Mouse (Mus musculus): ENCODE data around the gene Utrn. TPM values are rescaled to one million over a fixed set of nuclear protein-coding genes. Genes with fewer than 3 reads are reported as not detected.
A peak's percentile ranks its signal among the peaks of the same experiment; 100 is the strongest.

Gene Utrn
- total RNA-seq, 2 experiments from 2014 or later, result 73.1 to 79.5 TPM

DNA sequence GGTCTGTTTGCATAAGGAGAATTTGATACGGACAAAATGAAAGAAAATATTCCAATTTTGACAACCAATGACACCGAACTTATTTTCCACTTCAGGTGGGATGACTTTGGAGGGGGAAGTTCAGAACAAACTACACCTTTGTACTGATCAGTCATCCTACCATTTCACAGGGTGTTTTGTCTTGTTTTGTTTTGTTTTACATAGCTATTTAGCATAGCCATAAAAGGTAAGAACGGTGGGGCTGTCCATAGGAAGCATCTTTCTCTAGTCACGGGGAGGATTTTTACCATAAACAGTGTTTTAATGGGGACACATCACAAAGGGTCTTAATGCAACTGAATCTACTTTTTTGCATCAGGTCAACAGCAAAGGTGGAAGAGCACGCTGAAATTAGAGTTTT lies 319.9 kb downstream of the Utrn start:
- DNase-seq (ENCODE audit: low spot score in 2 of 2), result no peak

DNA sequence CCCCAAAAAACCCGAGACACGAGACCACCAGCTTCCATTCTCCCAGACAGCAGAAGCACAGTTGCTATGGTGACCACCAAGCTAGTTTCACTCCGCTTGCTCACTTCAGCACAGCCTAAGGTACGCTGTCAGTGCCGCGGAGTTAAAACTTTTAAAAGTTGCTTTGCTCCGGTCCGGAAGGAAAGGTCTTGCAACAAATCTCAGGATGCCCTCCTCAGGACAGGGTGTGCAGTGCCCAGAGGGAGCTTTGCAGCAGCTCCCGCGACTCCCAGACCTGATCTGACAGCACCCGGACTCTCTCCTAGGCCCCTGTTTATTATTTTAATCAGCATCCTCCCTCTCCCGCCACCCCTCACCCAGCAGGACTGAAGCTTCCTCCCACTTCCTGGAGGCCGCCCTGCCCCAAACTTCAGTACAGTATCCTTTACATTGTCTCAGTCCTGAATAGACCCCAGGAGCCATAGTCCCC lies 320.5 kb downstream of the Utrn start:
- DNase-seq (ENCODE audit: low spot score in 2 of 2), result peak in 1 of 2 experiments; percentile 23

DNA sequence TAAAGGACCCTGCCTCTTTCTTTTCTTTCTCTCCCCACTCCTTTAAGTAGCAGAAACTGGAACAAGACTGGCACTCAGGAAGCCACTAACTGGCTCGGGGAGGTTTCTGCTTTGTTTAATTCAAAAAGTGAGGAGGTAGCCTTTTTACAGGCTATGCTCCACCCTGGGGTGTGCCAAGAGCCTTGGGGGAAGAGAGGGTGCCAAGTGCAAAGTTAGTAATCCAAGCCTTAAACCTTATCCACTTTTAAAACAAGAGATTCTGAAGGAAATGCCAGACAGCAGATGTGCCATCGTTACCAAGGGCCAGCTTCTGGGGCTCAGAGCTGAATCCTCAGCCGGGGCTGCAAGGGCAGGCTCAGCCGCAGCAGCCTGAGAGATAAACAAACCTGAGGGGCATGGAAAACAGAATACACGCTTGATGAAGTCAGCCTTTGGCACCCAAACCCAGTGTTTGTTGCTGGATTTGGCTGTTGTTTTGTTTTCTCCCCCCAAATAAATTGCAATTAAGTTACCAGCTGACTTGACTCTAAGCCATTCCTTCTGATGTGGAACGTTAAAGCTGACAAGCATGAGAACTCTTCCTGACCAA lies 322.0 kb downstream of the Utrn start:
- DNase-seq (ENCODE audit: low spot score in 2 of 2), result no peak

DNA sequence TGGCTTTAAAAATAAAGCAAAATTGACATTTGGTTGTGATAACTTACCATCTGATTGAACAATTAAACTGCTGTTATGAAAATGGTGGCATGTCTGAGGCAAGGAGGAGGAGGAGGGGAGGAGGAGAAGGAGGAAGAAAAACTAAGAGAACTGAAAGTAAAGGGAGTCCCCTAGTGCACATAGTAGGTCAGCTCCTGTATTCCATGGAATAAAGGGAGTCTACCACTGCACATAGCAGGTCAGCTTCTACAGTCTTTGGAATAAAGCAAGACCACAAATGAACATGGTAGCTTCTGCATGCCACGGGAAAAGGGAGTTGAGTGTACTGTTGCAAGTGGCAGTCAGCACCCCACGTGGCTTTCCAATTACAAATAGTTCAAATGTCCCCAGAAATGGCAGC lies 323.7 kb downstream of the Utrn start:
- no peak for DNase-seq (ENCODE audit: low spot score in 2 of 2)

DNA sequence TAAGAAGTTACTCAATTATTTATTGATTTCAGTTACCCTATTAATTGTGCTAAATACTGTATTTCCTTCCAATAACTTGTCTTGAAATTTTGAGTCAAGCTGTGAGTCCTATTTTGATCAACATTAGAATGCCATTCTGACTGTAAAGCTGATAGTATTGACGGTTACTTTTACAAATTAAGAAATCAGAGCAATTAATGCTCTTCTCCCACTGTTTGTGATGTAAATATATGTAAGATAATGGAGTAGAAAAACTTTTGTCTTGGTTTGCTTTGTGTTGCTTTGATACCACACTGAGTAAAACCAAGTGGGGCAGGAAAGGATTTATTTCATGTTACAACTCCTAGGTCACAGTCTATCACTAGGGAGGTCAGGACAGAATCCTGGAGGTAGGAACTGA lies 327.4 kb downstream of the Utrn start:
- DNase-seq (ENCODE audit: low spot score in 2 of 2), result no peak

DNA sequence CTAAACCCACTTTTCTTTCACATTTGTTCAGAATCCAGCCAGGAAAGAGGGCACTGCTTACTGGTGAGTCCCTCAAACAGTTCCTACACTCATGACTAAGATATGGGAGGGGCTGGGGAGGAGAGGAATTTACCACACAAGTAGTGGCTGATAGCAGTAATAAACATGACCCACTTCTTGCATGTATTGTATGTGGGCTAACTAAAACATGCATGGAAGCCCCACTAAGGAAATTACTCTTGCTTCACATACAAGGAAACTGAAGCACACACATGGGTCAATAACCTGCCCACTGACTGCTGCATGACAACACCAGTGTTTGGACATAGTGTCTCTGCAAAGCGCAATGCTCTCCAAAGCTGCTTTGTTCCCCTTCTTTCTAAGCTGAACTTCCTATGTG lies 333.9 kb downstream of the Utrn start:
- DNase-seq (ENCODE audit: low spot score in 2 of 2), result no peak

DNA sequence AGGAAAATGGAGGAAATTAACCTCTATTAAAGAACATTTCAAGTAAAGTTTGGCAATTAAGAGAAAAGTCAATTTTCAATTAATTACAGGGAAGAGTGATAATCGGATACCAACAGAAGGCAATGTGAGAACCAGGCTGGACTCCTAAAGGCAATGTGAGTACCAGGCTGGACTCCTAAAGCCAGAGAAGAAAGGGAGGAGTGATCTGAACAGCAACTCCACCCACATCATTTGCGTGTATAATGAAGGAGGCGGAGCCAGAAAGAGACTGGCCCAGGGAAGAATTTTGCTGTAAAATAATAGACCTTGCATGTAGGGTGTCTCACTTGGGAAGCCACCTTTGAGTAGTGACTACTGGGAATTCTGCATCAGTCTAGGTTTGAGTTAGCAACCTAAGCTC lies 334.4 kb downstream of the Utrn start:
- no peak for DNase-seq (ENCODE audit: low spot score in 2 of 2)

DNA sequence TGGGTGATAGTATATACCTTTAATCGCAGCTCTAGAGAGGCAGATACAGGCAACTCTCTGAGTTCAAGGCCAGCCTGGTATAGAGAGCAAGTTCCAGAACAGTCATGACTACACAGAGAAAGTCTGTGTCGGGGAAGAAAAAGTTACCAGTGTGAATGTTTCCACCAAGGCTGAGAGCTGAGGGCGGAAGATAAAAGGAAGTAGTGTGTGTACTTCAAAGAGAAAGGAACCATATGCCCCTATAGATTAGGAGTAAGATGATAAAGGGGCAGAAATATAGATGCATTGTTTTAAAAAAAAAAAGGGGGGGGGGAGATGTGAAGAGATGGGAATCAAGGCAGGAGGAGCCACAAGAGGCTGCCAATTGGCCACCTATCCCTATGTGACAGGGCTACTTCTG lies 334.9 kb downstream of the Utrn start:
- DNase-seq (ENCODE audit: low spot score in 2 of 2), result no peak

DNA sequence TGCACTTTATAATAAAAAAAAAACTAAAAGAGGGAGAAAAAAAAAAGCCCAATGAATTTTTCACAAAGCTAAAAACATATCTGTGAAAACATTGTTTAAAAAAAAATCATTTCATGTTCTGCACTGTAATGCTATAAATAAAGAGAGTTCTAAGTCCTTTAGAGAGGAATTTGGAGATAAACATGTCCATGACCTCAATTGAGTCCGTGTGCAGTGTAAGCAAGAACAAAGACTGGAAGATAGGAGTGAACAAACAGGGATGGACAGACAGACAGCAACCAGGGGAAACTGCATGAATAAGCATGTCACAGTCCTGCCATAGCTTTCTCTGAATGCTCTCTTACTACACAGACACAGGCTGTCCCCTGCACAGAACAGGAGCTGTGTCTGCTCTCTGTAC lies 347.1 kb downstream of the Utrn start:
- no peak for DNase-seq (ENCODE audit: low spot score in 2 of 2)

DNA sequence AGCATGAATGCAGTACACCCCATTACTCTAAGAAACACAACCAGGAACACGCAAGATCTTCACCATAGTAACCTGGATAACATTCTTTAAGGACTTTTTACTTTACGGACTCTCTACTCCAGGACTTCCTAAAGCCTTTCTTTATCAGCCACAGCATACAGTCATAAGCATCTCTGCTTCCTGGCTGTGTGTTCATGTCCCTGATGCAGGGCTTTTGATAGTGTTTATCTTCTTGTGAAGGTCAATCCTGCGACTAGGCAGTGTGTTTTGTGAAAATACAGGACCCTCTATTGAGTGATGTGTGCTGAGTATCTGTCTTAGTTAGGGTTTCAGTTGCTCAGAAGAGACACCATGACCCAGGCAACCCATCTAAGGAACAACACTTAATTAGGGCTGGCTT lies 351.0 kb downstream of the Utrn start:
- no peak for DNase-seq (ENCODE audit: low spot score in 2 of 2)

DNA sequence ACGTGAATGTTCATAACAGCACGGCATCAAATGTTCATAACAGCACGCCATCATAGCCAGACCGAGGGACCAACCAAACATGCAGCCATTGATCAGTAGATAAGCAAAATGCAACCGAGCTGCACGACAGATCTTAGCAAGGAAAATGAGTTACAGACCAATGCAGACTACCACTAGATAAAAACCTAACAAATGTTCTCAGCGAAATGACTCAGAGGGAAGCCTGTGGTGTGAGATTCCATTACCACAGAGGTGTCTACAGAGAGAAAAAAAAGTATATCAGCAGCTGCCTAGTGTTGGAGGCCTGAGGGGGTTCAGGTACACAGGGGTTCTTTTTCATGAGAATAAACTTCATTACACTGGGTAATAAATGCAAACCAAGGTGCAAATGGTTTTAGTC lies 363.6 kb downstream of the Utrn start:
- no peak for DNase-seq (ENCODE audit: low spot score in 2 of 2)

DNA sequence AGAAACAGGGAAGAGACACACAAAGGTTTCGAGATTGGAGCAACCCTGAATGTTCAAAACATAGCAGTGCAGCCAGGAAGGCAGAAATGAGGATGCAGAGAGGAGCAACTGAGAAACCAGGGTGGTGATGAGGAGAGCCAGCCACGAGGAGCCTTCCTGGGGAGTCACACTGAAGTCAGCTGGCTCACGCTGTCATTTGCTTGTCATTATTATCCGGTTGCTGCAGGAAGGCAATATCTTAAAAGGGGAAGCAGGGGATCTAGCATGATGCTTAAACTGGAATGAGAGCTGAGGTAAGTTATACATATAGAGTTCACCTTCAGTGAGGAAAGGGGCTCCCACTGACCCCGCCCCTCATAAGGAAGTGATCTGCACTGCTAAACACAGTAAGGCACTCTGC lies 368.7 kb downstream of the Utrn start:
- DNase-seq (ENCODE audit: low spot score in 2 of 2), result no peak

DNA sequence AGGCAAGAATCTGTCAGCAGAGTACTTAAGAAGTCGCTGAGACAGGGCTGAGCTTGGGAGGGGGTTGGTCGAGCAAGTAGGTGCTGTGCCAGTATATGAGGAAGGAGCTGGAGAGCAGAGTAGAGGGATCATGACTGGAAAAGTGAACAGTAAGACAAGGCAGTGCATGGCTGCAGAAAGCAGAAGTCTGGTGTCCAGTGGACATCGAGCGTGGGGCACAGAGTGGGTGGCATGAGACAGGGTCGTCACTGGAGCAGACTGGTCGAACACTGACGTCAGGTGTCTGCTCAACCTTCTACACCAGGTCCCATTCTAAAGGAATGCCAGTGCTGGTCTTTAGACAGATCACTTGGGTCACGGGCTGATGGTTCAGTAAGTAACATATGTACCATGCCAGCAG lies 371.6 kb downstream of the Utrn start:
- DNase-seq (ENCODE audit: low spot score in 2 of 2), result no peak

DNA sequence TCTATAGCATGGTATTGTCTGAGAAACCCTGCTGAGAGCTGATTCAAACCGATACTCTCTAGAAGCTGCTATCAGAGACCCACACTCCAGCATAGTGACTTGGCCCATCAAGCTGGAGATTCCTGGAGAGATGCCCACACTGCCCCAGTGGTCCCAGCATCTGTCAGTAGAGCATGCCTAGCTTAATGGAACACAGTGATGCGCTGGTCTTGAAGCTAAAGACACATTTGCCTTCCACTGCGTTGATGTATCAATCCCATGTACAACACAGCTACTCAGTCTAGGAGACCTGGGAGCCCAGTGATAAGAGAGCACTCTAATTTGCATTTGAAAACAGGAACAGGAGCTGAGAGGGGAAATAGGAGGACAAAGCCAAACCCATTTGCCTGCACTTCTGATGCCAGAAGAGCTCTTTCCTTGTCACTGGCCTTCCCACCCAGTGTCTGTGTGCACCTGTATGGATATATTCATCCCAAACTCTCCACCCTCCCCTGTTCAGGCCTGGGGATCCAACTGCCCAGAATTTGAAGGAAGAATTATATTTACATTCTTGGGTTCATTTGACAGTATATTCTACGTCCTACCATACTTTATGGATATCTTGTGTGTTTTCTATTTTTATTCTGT lies 379.5 kb downstream of the Utrn start:
- no peak for DNase-seq (ENCODE audit: low spot score in 2 of 2)

DNA sequence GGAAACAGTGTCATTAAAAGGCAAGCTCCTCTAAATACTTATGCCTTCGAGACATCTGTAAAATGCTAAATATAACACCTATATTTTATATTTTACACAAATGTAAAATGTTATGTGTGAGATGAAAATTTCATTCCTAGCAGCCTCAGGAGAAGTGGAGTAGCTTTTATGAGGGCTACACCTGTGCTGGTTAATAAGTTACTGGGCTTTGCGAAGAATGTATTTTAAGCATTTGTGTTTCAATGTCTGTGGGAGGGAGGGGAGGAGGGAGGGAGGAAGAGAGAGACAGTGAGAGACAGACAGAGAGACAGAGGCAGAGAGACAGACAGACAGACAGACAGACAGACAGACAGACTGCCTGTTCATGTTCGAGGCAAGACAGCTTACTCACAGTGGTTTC lies 380.6 kb downstream of the Utrn start:
- no peak for DNase-seq (ENCODE audit: low spot score in 2 of 2)

DNA sequence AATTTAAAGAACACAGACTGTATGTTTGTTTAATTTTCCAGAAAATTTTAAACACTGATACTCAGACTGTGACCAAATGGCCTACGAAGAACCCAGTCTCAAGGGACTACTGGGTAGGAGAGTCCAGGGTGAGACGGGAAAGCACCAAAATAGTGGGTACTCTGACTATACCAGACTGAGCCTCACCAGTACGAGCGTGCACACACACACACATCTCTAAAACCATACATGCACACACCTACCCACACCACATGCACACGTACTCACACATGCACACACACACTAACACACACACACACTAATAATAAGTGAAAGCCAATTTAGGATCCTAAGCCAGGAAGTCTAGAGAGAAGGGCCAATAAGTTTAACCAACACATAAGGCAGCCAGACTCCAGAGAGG lies 381.0 kb downstream of the Utrn start:
- DNase-seq (ENCODE audit: low spot score in 2 of 2), result no peak

DNA sequence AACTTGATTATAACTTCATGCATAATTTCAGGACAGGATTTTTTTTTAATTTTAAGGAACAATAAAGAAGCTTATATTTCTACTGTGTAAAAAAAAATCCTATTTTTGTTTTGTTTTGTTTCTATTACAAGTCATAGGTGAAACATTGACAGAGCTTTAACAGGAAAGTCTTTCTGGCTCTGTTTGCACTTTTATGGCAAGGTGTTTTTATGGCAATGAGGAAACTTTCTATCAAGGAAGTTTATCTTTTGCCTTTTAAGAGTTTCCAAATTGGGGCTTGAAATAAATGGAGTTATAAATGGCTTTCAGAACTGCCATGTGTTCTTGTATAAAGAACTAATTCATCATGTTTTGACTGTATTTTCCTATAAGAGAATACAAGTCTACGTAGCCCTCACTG lies 385.7 kb downstream of the Utrn start:
- no peak for DNase-seq (ENCODE audit: low spot score in 2 of 2)

DNA sequence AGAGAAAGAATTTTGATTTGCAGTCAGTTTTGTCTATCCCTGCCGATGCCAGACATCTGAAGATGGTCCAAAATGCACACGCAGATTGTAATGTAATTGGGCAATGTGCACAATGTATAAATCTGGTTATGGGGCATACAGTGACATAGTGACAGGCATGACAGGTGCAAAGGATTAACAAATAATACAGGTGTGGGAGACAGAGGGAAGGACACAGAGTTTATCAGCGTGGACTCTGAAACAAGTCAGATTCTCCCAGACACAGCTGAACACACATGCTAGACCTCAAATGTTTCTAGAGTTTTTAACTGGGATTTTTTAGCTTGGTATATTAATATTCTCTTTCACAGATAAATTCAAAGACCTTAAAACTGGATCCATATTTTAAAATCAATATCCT lies 386.2 kb downstream of the Utrn start:
- DNase-seq (ENCODE audit: low spot score in 2 of 2), result no peak

DNA sequence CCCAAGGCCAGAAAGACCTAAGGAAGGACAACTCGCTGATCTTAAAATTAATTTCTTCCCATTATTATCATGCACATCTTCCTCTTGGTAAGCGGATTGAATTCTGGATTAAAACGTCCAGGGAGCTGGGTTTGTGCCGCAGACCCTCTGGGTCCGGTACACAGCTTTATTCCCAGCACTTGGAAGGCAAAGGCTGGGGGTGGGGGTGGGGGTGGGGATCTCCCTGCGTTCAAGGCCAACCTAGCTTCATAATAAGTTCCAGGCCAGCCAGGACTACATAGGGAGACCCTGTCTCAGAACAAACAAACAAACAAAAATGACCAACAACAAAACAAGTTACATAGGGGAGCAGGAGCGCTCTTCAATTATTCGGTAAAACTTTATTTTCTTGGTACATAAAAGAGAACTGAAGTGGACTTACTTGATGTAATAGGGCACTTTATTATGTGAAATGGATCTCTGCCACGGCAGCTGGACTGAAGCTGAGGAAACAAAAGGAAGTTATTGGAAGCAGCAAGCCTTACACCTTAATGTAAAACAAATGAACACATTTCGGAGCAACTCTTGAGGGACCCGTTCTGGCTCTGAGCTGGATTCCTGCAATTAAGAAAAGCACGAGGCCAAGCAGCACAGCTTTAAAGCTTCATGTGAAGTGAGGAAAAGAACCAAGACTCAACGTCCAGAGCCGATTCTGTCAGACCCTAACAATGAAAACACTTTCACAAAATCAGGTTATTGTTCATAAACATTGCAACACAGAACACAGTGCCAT lies 394.1 kb downstream of the Utrn start:
- no peak for DNase-seq (ENCODE audit: low spot score in 2 of 2)

DNA sequence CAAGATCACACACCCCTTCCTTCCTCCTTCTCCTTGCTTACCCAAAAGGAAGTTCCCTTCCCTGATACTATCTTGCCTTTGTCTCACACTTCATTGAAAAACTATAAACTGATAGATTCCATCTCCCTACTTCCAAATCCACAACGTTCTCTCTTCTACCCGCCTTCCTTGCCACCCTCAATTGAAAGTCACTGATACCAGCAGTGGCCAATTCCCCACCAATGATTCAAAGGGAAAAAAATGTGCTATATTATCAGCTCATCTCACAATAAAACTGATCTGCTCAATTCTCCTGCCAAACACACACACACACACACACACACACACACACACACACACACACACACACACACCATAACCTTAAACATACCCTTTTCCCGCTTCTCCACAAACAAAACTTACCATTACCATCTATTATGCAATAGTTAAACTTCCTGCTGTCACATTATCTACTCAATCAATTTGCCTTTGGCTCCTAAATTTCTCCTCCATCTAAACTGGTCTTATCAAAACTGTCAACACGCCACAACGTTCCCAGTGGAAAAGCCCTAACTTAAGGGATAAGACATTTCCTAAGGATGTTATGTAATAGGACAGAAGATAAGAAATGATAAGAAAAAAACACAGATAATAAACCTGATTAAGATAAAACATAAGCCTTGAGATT lies 399.6 kb downstream of the Utrn start:
- no peak for DNase-seq (ENCODE audit: low spot score in 2 of 2)

DNA sequence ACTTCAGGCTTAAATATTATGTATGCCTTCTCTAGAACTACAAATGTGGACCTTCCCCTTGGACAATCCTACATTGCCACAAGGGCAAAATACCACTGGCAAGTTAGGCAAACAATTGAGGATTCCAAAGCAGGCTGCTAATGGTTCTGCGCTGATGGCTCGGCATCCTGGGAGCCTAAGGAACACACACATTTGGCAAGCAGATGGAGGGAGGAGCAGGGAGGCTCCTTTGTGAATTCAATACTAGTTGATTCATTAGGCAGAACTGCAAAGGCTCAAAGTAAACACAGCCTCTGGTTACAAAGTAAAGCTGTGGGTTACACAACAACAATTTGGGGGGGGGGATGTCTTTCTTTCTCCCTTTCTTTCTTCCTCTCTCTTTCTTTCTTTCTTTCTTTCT lies 401.6 kb downstream of the Utrn start:
- DNase-seq (ENCODE audit: low spot score in 2 of 2), result no peak

DNA sequence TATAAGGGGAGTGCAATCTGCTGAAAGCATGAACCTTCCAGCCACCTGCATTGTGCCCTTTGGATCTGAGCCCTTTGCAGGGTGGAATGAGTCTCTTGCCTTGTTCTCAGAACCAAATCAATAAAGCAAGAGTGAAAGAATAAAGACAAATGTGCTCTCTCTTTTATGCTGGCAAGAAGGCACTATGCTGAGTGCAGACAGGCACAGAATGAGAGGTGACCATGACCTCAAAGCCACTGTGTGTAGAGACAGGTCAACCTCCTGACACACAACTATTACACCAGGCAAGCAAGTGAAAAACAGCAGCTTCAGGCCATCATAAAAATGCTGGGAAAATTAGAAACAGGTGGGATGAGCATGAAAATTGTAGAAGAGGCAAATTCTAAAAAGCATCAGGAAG lies 408.2 kb downstream of the Utrn start:
- no peak for DNase-seq (ENCODE audit: low spot score in 2 of 2)

Measured in adrenal gland, adult 18-20 months (tissue).